Mouse (Mus musculus) embryonic facial prominence, embryonic 12.5 days (tissue): ENCODE measurements around the gene Fam69b. TPM values are rescaled to one million over a fixed set of nuclear protein-coding genes. Genes with fewer than 3 reads are reported as not detected.
"Not testable (repeated sequence)": the region's sequence is repeated elsewhere in the genome, so short reads cannot be mapped to it uniquely, and the experiment has no call there.

Experiments
- ATAC-seq: fragments of 200-750 bp; cut with Nextera tagmentation; 2 replicates; pipeline ENCODE4 v1.8.0; 2017; ENCODE audit not compliant: insufficient number of reproducible peaks, insufficient read depth, low FRiP score, low TSS enrichment
- H3K27ac ChIP-seq: fragments of 300-500 bp; sonication (generic); 2 replicates; pipeline ENCODE4 v1.5.1; 2016; ENCODE audit warnings: mild to moderate bottlenecking
- H3K27me3 ChIP-seq: fragments of 300-500 bp; sonication (generic); 2 replicates; pipeline ENCODE4 v1.6.1; 2016; ENCODE audit warnings: mild to moderate bottlenecking, moderate library complexity
- H3K36me3 ChIP-seq: fragments of 300-500 bp; sonication (generic); 2 replicates; pipeline ENCODE4 v1.6.1; 2016; ENCODE audit warnings: mild to moderate bottlenecking
- H3K4me1 ChIP-seq: fragments of 300-500 bp; sonication (generic); 2 replicates; pipeline ENCODE4 v1.6.1; 2016
- H3K4me2 ChIP-seq: fragments of 300-500 bp; sonication (generic); replicated peaks from 2 replicates; pipeline ENCODE4 v1.6.1; 2016; ENCODE audit warnings: mild to moderate bottlenecking, moderate library complexity
- H3K4me3 ChIP-seq: fragments of 300-500 bp; sonication (generic); 2 replicates; pipeline ENCODE4 v1.5.1; 2016; ENCODE audit warnings: mild to moderate bottlenecking
- H3K9ac ChIP-seq: fragments of 300-500 bp; sonication (generic); 2 replicates; pipeline ENCODE4 v1.6.1; 2016; ENCODE audit warnings: mild to moderate bottlenecking, moderate library complexity
- H3K9me3 ChIP-seq: fragments of 300-500 bp; sonication (generic); 2 replicates; pipeline ENCODE4 v1.6.1; 2016; ENCODE audit warnings: mild to moderate bottlenecking, moderate library complexity
- WGBS: fragments of 180-500 bp; shearing (Covaris S2); methylation state at CpG from one replicate; pipeline ENCODE4 v1.1.7; 2016; 5-methylcytosine and 5-hydroxymethylcytosine counted together
- polyA plus RNA-seq: library from polyadenylated mRNA; unstranded; fragments of >200 nt; fragmentation: Nextera tagmentation; extraction: Ambion mirVana; gene quantifications from 2 replicates; pipeline ENCODE4 v1.2.1, GENCODE M21; 2016

Fam69b gene
- polyA plus RNA-seq, 1 experiment from 2014 or later, result 66.0 TPM

GRCm38 (mm10) chr2:26641006-26641647 lies 12.9 kb downstream of the Fam69b start:
- 77% methylated on average over 7 of the region's 7 CpGs for WGBS
- H3K36me3 ChIP-seq, result peaks cover 27% of the 10 kb centered on the region
- no peak overlapping the region for H3K27ac ChIP-seq
- H3K27me3 ChIP-seq, result no peaks in the 10 kb centered on the region
- ATAC-seq, result no peak
- H3K4me3 ChIP-seq, result no peak overlapping the region
- H3K4me1 ChIP-seq, result peaks cover 25% of the 10 kb centered on the region
- H3K4me2 ChIP-seq, result no peak overlapping the region
- H3K9ac ChIP-seq, result no peak overlapping the region; the same call in 1 of the 2 replicates
- H3K9me3 ChIP-seq, result no peaks in the 10 kb centered on the region

- H3K36me3 ChIP-seq, result no peaks in the 10 kb centered on the region
- H3K4me2 ChIP-seq, result no peak overlapping the region
- peaks cover 8% of the 10 kb centered on the region for H3K4me1 ChIP-seq
- no peak for ATAC-seq
- WGBS, result 58% methylated on average over 2 of the region's 2 CpGs
- H3K4me3 ChIP-seq, result no peak overlapping the region
- H3K27ac ChIP-seq, result no peak overlapping the region
- H3K27me3 ChIP-seq, result no peaks in the 10 kb centered on the region
- H3K9ac ChIP-seq, result no peak overlapping the region
- H3K9me3 ChIP-seq, result no peaks in the 10 kb centered on the region
These were observed 15.7 kb downstream of the Fam69b start for GRCm38 (mm10) chr2:26643942-26644341.

GRCm38 (mm10) chr2:26646643-26647293 lies 18.5 kb downstream of the Fam69b start:
- no peaks in the 10 kb centered on the region for H3K9me3 ChIP-seq
- H3K4me2 ChIP-seq, result no peak overlapping the region
- no peak overlapping the region for H3K4me3 ChIP-seq
- 27% methylated on average over 3 of the region's 3 CpGs for WGBS
- H3K9ac ChIP-seq, result no peak overlapping the region
- H3K4me1 ChIP-seq, result no peaks in the 10 kb centered on the region
- no peak overlapping the region for H3K27ac ChIP-seq
- peak; percentile 90 for ATAC-seq
- H3K36me3 ChIP-seq, result no peaks in the 10 kb centered on the region
- H3K27me3 ChIP-seq, result no peaks in the 10 kb centered on the region

GRCm38 (mm10) chr2:26654687-26655086 lies 26.4 kb downstream of the Fam69b start:
- Histone ChIP-seq H3K27me3 (no peaks in the 10 kb centered on the region), H3K4me2 (no peak overlapping the region), H3K9me3 (no peaks in the 10 kb centered on the region), H3K36me3 (no peaks in the 10 kb centered on the region), H3K4me3 (no peak overlapping the region), H3K9ac (no peak overlapping the region), H3K27ac (no peak overlapping the region), H3K4me1 (no peaks in the 10 kb centered on the region)
- ATAC-seq, result no peak
- WGBS, result 78% methylated on average over 1 of the region's 1 CpGs

- no peaks in the 10 kb centered on the region for H3K36me3 ChIP-seq
- ATAC-seq, result no peak
- H3K9me3 ChIP-seq, result no peaks in the 10 kb centered on the region
- H3K27ac ChIP-seq, result no peak overlapping the region
- peaks cover 4% of the 10 kb centered on the region; the same call in 1 of the 2 replicates for H3K27me3 ChIP-seq
- no peak overlapping the region for H3K9ac ChIP-seq
- H3K4me2 ChIP-seq, result no peak overlapping the region
- 81% methylated on average over 2 of the region's 2 CpGs for WGBS
- 0 out of 2 replicates have a peak, but pooled peaks cover 5% of the 10 kb centered on the region for H3K4me1 ChIP-seq
- no peak overlapping the region for H3K4me3 ChIP-seq
These were observed 29.2 kb downstream of the Fam69b start for GRCm38 (mm10) chr2:26657426-26657825.

GRCm38 (mm10) chr2:26661143-26661752 lies 33.0 kb downstream of the Fam69b start:
- H3K27me3 ChIP-seq, result peaks cover 6% of the 10 kb centered on the region; the same call in 1 of the 2 replicates
- no peak for ATAC-seq
- peak overlapping the region; percentile 33; the same call in 1 of the 2 replicates for H3K9ac ChIP-seq
- no peaks in the 10 kb centered on the region for H3K9me3 ChIP-seq
- peak overlapping the region; percentile 27 for H3K4me3 ChIP-seq
- H3K4me1 ChIP-seq, result 0 out of 2 replicates have a peak, but pooled peaks cover 5% of the 10 kb centered on the region
- no peak overlapping the region for H3K27ac ChIP-seq
- H3K36me3 ChIP-seq, result no peaks in the 10 kb centered on the region
- peak overlapping the region; percentile 62 for H3K4me2 ChIP-seq
- 4% methylated on average over 17 of the region's 20 CpGs for WGBS

- Histone ChIP-seq H3K27ac (no peak overlapping the region), H3K27me3 (peaks cover 6% of the 10 kb centered on the region; the same call in 1 of the 2 replicates), H3K36me3 (no peaks in the 10 kb centered on the region), H3K9me3 (no peaks in the 10 kb centered on the region), H3K4me2 (peak overlapping the region; percentile 62), H3K9ac (peak overlapping the region; percentile 33; the same call in 1 of the 2 replicates), H3K4me3 (peak overlapping the region; percentile 27), H3K4me1 (0 out of 2 replicates have a peak, but pooled peaks cover 5% of the 10 kb centered on the region)
- no peak; the same call in 1 of the 2 replicates for ATAC-seq
- WGBS, result 43% methylated on average over 29 of the region's 29 CpGs
These were observed 33.7 kb downstream of the Fam69b start for GRCm38 (mm10) chr2:26661768-26662508.

GRCm38 (mm10) chr2:26662509-26662882 lies 34.2 kb downstream of the Fam69b start:
- no peak overlapping the region for H3K4me3 ChIP-seq
- WGBS, result 81% methylated on average over 13 of the region's 13 CpGs
- H3K36me3 ChIP-seq, result no peaks in the 10 kb centered on the region
- no peaks in the 10 kb centered on the region for H3K9me3 ChIP-seq
- no peak overlapping the region for H3K4me2 ChIP-seq
- peaks cover 6% of the 10 kb centered on the region; the same call in 1 of the 2 replicates for H3K27me3 ChIP-seq
- H3K27ac ChIP-seq, result no peak overlapping the region
- H3K4me1 ChIP-seq, result 0 out of 2 replicates have a peak, but pooled peaks cover 5% of the 10 kb centered on the region
- no peak for ATAC-seq
- H3K9ac ChIP-seq, result no peak overlapping the region

- H3K4me1 ChIP-seq, result 0 out of 2 replicates have a peak, but pooled peaks cover 5% of the 10 kb centered on the region
- H3K4me3 ChIP-seq, result no peak overlapping the region
- no peaks in the 10 kb centered on the region for H3K36me3 ChIP-seq
- no peak overlapping the region for H3K9ac ChIP-seq
- ATAC-seq, result no peak
- H3K27ac ChIP-seq, result no peak overlapping the region
- WGBS, result 79% methylated on average over 10 of the region's 10 CpGs
- H3K4me2 ChIP-seq, result no peak overlapping the region
- no peaks in the 10 kb centered on the region for H3K9me3 ChIP-seq
- H3K27me3 ChIP-seq, result peaks cover 6% of the 10 kb centered on the region; the same call in 1 of the 2 replicates
These were observed 34.9 kb downstream of the Fam69b start for GRCm38 (mm10) chr2:26663112-26663511.

- not testable (repeated sequence) for H3K9me3 ChIP-seq, H3K9ac ChIP-seq, ATAC-seq, H3K27me3 ChIP-seq, H3K27ac ChIP-seq, H3K4me3 ChIP-seq, H3K36me3 ChIP-seq, H3K4me1 ChIP-seq, H3K4me2 ChIP-seq
- WGBS, result 85% methylated on average over 1 of the region's 1 CpGs
These were observed 35.3 kb downstream of the Fam69b start for GRCm38 (mm10) chr2:26663551-26663950.

- no peak overlapping the region for H3K9ac ChIP-seq
- H3K9me3 ChIP-seq, result no peaks in the 10 kb centered on the region
- no peak for ATAC-seq
- H3K27ac ChIP-seq, result no peak overlapping the region
- no peaks in the 10 kb centered on the region for H3K4me1 ChIP-seq
- H3K27me3 ChIP-seq, result no peaks in the 10 kb centered on the region
- H3K4me3 ChIP-seq, result no peak overlapping the region
- no peak overlapping the region for H3K4me2 ChIP-seq
- no peaks in the 10 kb centered on the region for H3K36me3 ChIP-seq
These were observed 40.5 kb downstream of the Fam69b start for GRCm38 (mm10) chr2:26668746-26669145.
